In the genomic region with DNA sequence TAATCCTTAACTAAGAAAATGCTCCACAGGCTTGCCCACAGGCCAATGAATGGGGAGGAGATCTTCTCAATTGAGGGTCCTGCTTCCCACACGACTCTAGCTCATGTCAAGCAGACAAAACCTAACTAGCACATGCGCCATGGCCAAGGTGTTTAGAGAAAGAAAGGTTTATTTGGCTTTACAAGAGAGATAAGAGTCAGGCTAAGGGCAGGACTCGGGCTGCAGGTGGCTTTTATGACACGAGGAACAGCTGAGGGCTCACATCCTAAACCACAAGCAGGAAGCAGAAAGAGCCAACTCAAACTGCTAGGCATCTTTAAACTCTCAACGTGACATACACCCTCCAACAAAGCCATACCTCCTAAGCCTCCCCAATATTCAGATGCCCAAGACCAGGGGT, we compare ENCODE assay signal across 20 mouse cellular contexts. TPM values are rescaled to one million over a fixed set of nuclear protein-coding genes. Genes with fewer than 3 reads are reported as not detected.
DNase-seq lines count a peak whose midpoint lies in the region; ATAC-seq and TF ChIP-seq lines count a peak whose summit lies in the region.
"Had no signal": no experiment of that assay in that cellular context is flagged by ENCODE, and none has a peak within 500 bp of the region (broad histone marks: within the 10 kb centered on the region; RNA-seq: fewer than 3 reads in every experiment).

No protein-coding gene starts in this region.

- peak; percentile 41 for DNase-seq in CD4-positive, CD25-positive, alpha-beta regulatory T cell, adult 2 months (ENCODE audit: low read depth, low spot score)
- peak; percentile 51 for DNase-seq in thymus, postnatal 25 days
- DNase-seq in spleen, postnatal 36 days (ENCODE audit: low spot score in 2 of 2): no peak
- DNase-seq: adrenal gland, adult 2 months; cerebellum, adult 8-10 months; gastrocnemius, postnatal 10 days; kidney, adult 2 months; kidney, postnatal 25 days; liver, embryonic 13.5 days; right cerebral cortex, postnatal 14 days had no signal

- 0 out of 2 replicates have a peak, but pooled peaks have one; percentile 26 for ATAC-seq in common myeloid progenitor, adult 5-6 weeks (replicated peaks; ENCODE audit: low read depth, poor library complexity, severe bottlenecking)
- no peak for ATAC-seq in megakaryocyte, adult 5-6 weeks (ENCODE audit: poor library complexity, severe bottlenecking)
- ATAC-seq in granulocyte monocyte progenitor cell, adult 5-6 weeks (replicated peaks; ENCODE audit: poor library complexity, severe bottlenecking): no peak
- ATAC-seq: lung, postnatal 0 days had no signal

- no peaks in the 10 kb centered on the region for H3K27me3 ChIP-seq in myocyte (ENCODE audit: control insufficient read depth, insufficient read depth, insufficient read length)
- H3K27me3 ChIP-seq: heart, embryonic 13.5 days; hindbrain, embryonic 13.5 days; liver, embryonic 13.5 days had no signal

- H3ac ChIP-seq in myocyte (ENCODE audit: control insufficient read depth, insufficient read length): no peak overlapping the region

- H3K79me2 ChIP-seq in myocyte (ENCODE audit: control insufficient read depth, insufficient read depth): peaks cover 14% of the 10 kb centered on the region

- H3K4me2 ChIP-seq in myocyte (ENCODE audit: low read depth): no peak overlapping the region
- H3K4me2 ChIP-seq: heart, embryonic 13.5 days; hindbrain, embryonic 13.5 days; liver, embryonic 13.5 days had no signal

- H3K36me3 ChIP-seq in myocyte (ENCODE audit: control insufficient read depth, insufficient read depth): no peaks in the 10 kb centered on the region

- no peak for TF ChIP-seq POLR2A in myocyte (IDR thresholded peaks at IDR 0.05; ENCODE audit: insufficient read length, low read depth)

- no peak overlapping the region for H3K4me3 ChIP-seq in myocyte
- H3K4me3 ChIP-seq: forebrain, embryonic 10.5 days; heart, embryonic 13.5 days; hindbrain, embryonic 13.5 days; limb, embryonic 10.5 days; liver, embryonic 13.5 days; midbrain, embryonic 10.5 days had no signal

TF ChIP-seq in myocyte, 11 proteins besides CTCF, POLR2A, EP300 and RAD21:
- TF ChIP-seq MYOD1 (IDR thresholded peaks at IDR 0.05; ENCODE audit: control insufficient read depth in 1 of 3, insufficient read length in 2 of 3, low read depth in 2 of 3): peak; percentile 63 to 80 (median 65)
- TF ChIP-seq SRF (IDR thresholded peaks at IDR 0.05; ENCODE audit: control insufficient read depth, insufficient read length, low read depth): no peak
- no peak for TF ChIP-seq REST (IDR thresholded peaks at IDR 0.05; ENCODE audit: insufficient read depth, insufficient read length)
- no peak for TF ChIP-seq TCF3 (IDR thresholded peaks at IDR 0.05; ENCODE audit: insufficient read length, low read depth)
- TF ChIP-seq POLR2AphosphoS2 (IDR thresholded peaks at IDR 0.05; ENCODE audit: insufficient read length, low read depth): no peak
- TF ChIP-seq USF1 (IDR thresholded peaks at IDR 0.05; ENCODE audit: low read depth): no peak
- peak in 2 of 3 experiments; percentile 64 to 67 for TF ChIP-seq MYOG (IDR thresholded peaks at IDR 0.05; ENCODE audit: control insufficient read depth in 1 of 3, insufficient read depth in 1 of 3, insufficient read length in 2 of 3, low read depth in 2 of 3)
- no peak for TF ChIP-seq MAX (IDR thresholded peaks at IDR 0.05; ENCODE audit: low read depth)
- TF ChIP-seq CEBPB (IDR thresholded peaks at IDR 0.05; ENCODE audit: insufficient read depth, poor library complexity, severe bottlenecking): no peak
- no peak for TF ChIP-seq E2F4 (IDR thresholded peaks at IDR 0.05; ENCODE audit: insufficient read depth)
- peak; percentile 72 for TF ChIP-seq TCF12 (IDR thresholded peaks at IDR 0.05; ENCODE audit: insufficient read depth, poor library complexity, severe bottlenecking)

RNA-seq across cellular contexts. Expression of gene Atl1, which starts 25.1 kb away (rescaled TPM):
- 1.6 TPM in 2 replicates for total RNA-seq in common myeloid progenitor, adult 5-6 weeks (2017)
- polyA plus RNA-seq in myocyte (2012; fragmentation: generic; extraction: Trizol): 0.36 TPM
- 0.75 and 0.98 TPM in 2 replicates for total RNA-seq in megakaryocyte, adult 5-6 weeks (2015)
- total RNA-seq in megakaryocyte, adult 5-6 weeks (2017): 0.95 and 1.8 TPM in 2 replicates
- 0.11 TPM in 1 of 2 replicates, not detected in the other for total RNA-seq in granulocyte monocyte progenitor cell, adult 5-6 weeks (2014; fragmentation: Nextera tagmentation)
- total RNA-seq in granulocyte monocyte progenitor cell, adult 5-6 weeks (2017): 1.4 and 4.5 TPM in 2 replicates

RNA-seq across cellular contexts. Expression of gene Map4k5, which starts 25.7 kb away (rescaled TPM):
- total RNA-seq in common myeloid progenitor, adult 5-6 weeks (2017): 26.6 and 57.0 TPM in 2 replicates
- polyA plus RNA-seq in myocyte (2012; fragmentation: generic; extraction: Trizol): 6.1 TPM
- 12.4 and 12.9 TPM in 2 replicates for total RNA-seq in megakaryocyte, adult 5-6 weeks (2015)
- 14.1 and 18.2 TPM in 2 replicates for total RNA-seq in megakaryocyte, adult 5-6 weeks (2017)
- 14.8 and 18.8 TPM in 2 replicates for total RNA-seq in granulocyte monocyte progenitor cell, adult 5-6 weeks (2014; fragmentation: Nextera tagmentation)
- total RNA-seq in granulocyte monocyte progenitor cell, adult 5-6 weeks (2017): 16.4 and 24.1 TPM in 2 replicates

Comparison
In these comparisons a context has a peak if more than half of its experiments do, and no peak if none do; other contexts are left out.
1. DNase-seq: peak in CD4-positive, CD25-positive, alpha-beta regulatory T cell, adult 2 months (single experiment) and thymus, postnatal 25 days (single experiment); none in spleen, postnatal 36 days (0 of 2).